Mouse (Mus musculus) liver, postnatal 0 days (tissue): Measurements from ENCODE around the gene Ptn. TPM values are rescaled to one million over a fixed set of nuclear protein-coding genes. Genes with fewer than 3 reads are reported as not detected.

Source experiments
- ATAC-seq: fragments of 200-750 bp; cut with Nextera tagmentation; 2 replicates; pipeline ENCODE4 v1.8.0; 2017; ENCODE audit warnings: mild to moderate bottlenecking, moderate library complexity
- DNase-seq: peaks from one replicate; pipeline ENCODE4 v3.0.0-alpha.2; 2016
- H3K27ac ChIP-seq: fragments of 300-500 bp; sonication (generic); 2 replicates; pipeline ENCODE4 v1.5.1; 2014; ENCODE audit warnings: antibody characterized with exemption, moderate library complexity, mild to moderate bottlenecking, low read depth
- H3K27me3 ChIP-seq: fragments of 300-500 bp; sonication (generic); 2 replicates; pipeline ENCODE4 v1.6.1; 2014; ENCODE audit warnings: low read length, control low read depth, mixed read lengths; ENCODE audit not compliant: insufficient read depth
- H3K36me3 ChIP-seq: fragments of 300-500 bp; sonication (generic); replicated peaks from 2 replicates; pipeline ENCODE4 v1.6.1; 2014; ENCODE audit warnings: mild to moderate bottlenecking, control low read depth, low read length, moderate library complexity, mixed read lengths; ENCODE audit not compliant: insufficient read depth
- H3K4me1 ChIP-seq: fragments of 300-500 bp; sonication (generic); 2 replicates; pipeline ENCODE4 v1.6.1; 2014; ENCODE audit warnings: antibody characterized with exemption, mild to moderate bottlenecking, control low read depth; ENCODE audit not compliant: insufficient read depth
- H3K4me2 ChIP-seq: fragments of 300-500 bp; sonication (generic); 2 replicates; pipeline ENCODE4 v1.6.1; 2014; ENCODE audit warnings: low read depth, mild to moderate bottlenecking, low read length, moderate library complexity, mixed read lengths
- H3K4me3 ChIP-seq: fragments of 300-500 bp; sonication (generic); 2 replicates; pipeline ENCODE4 v1.5.1; 2014; ENCODE audit warnings: low read depth, low read length
- H3K9ac ChIP-seq: fragments of 300-500 bp; sonication (generic); replicated peaks from 2 replicates; pipeline ENCODE4 v1.6.1; 2014; ENCODE audit warnings: mild to moderate bottlenecking, moderate library complexity
- H3K9me3 ChIP-seq: fragments of 300-500 bp; sonication (generic); 2 replicates; pipeline ENCODE4 v1.6.1; 2016; ENCODE audit warnings: mild to moderate bottlenecking, control low read depth, low read length, mixed read lengths
- CTCF ChIP-seq: sonication (generic); IDR thresholded peaks from 2 replicates; pipeline ENCODE4 v1.5.1; 2016; ENCODE audit warnings: antibody characterized with exemption, low read depth
- EP300 ChIP-seq: IDR thresholded peaks from 2 replicates; pipeline ENCODE4 v1.6.1; 2016; ENCODE audit warnings: antibody characterized with exemption, low read depth, mild to moderate bottlenecking
- WGBS: fragments of 180-500 bp; shearing (Covaris S2); extraction: QIAGEN DNeasy Blood & Tissue Kit; methylation state at CpG from one replicate; pipeline ENCODE4 v1.1.7; 2014; ENCODE audit not compliant: insufficient replicate concordance; 5-methylcytosine and 5-hydroxymethylcytosine counted together
- polyA plus RNA-seq: library from polyadenylated mRNA; unstranded; fragments of >200 nt; fragmentation: Nextera tagmentation; extraction: Ambion mirVana; gene quantifications from 2 replicates; pipeline ENCODE4 v1.2.1, GENCODE M21; 2015

The Ptn gene
- polyA plus RNA-seq, 1 experiment from 2014 or later, result 3.6 TPM

DNA sequence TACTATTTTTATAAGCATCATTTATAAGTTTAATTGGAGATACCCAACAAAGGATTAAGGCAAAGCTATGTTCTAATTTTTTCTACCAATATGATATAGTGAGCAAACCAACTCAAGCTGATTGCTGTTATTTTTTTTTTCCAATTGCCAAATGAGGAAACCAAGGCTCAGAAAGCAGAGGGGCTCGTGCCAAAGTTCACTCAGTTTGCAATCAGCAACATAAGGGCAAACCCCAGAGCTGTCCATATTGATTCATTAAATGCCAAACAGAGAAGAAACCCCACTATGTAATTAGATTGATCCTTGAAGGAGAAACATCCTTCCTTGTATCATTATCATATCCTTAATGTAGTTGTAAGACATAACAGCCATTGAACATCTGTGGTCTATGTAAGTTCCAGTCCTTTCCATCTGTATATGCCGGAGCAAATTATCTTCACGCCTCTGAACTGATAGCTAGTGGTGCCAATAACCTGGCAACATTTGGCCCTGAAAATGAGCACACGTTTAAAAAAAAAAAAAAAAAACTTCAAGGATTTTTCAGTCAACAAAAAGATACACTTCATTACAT lies 24.8 kb upstream of the Ptn start:
- Histone ChIP-seq H3K27me3 (no peaks in the 10 kb centered on the region), H3K27ac (no peak overlapping the region), H3K4me3 (no peak overlapping the region), H3K9me3 (no peaks in the 10 kb centered on the region), H3K36me3 (no peaks in the 10 kb centered on the region), H3K4me1 (no peaks in the 10 kb centered on the region), H3K9ac (no peak overlapping the region), H3K4me2 (no peak overlapping the region)
- no peak for ATAC-seq
- no peak for DNase-seq
- no peak for TF ChIP-seq EP300
- no peak for TF ChIP-seq CTCF
- 70% methylated on average over 4 of the region's 4 CpGs for WGBS

DNA sequence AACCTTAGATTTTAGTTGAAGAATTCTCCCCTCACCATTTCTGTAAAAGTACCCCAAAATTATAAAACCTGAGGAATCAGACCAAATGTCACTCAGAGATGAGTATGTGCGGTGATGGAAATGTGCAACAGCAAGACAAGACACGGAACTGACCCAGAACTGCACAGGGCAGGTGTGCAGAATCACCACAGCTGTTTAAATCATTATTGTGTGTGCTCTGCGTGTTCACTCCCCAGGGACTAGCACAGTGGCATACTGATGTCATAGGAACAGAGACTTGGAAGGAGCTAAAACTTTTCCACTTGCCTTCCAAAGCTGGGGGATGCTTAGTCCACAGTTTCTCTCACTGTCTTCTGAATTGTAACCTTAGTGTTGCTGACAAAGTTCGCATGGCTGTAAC lies 22.7 kb upstream of the Ptn start:
- 77% methylated on average over 4 of the region's 4 CpGs for WGBS
- TF ChIP-seq EP300, result no peak
- TF ChIP-seq CTCF, result no peak

DNA sequence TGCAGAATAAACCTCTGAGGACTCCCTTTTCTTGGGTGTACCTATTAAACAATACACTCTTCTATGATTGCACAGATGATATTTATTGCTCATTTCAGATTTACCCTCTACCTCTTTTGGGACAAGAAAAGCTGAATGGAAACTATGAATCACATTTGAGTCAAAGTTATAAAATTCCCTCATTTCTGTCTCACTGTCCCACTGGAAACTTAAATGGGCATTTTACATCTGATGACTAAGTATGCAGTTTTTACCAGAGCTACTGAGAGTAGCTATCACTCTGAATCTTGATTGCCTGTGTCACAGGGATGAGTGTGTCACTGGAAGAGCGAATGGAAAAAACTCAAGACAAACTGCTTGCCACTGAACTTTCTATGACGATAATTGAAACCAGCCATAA lies 22.2 kb upstream of the Ptn start:
- WGBS, result 69% methylated on average over 2 of the region's 2 CpGs
- no peaks in the 10 kb centered on the region for H3K36me3 ChIP-seq
- no peak for TF ChIP-seq CTCF
- no peak for TF ChIP-seq EP300
- DNase-seq (no peak), ATAC-seq (no peak)
- H3K27ac ChIP-seq, result no peak overlapping the region
- no peaks in the 10 kb centered on the region for H3K9me3 ChIP-seq
- no peak overlapping the region for H3K4me2 ChIP-seq
- H3K9ac ChIP-seq, result no peak overlapping the region
- no peaks in the 10 kb centered on the region for H3K27me3 ChIP-seq
- no peak overlapping the region for H3K4me3 ChIP-seq
- no peaks in the 10 kb centered on the region for H3K4me1 ChIP-seq

More for the DNA sequence above, 22.7 kb upstream of the Ptn start:
- no peaks in the 10 kb centered on the region for H3K27me3 ChIP-seq
- H3K9ac ChIP-seq, result no peak overlapping the region
- no peak for DNase-seq
- ATAC-seq, result no peak
- H3K27ac ChIP-seq, result no peak overlapping the region
- no peaks in the 10 kb centered on the region for H3K9me3 ChIP-seq
- H3K4me2 ChIP-seq, result no peak overlapping the region
- H3K4me3 ChIP-seq, result no peak overlapping the region
- H3K4me1 ChIP-seq, result no peaks in the 10 kb centered on the region
- H3K36me3 ChIP-seq, result no peaks in the 10 kb centered on the region

DNA sequence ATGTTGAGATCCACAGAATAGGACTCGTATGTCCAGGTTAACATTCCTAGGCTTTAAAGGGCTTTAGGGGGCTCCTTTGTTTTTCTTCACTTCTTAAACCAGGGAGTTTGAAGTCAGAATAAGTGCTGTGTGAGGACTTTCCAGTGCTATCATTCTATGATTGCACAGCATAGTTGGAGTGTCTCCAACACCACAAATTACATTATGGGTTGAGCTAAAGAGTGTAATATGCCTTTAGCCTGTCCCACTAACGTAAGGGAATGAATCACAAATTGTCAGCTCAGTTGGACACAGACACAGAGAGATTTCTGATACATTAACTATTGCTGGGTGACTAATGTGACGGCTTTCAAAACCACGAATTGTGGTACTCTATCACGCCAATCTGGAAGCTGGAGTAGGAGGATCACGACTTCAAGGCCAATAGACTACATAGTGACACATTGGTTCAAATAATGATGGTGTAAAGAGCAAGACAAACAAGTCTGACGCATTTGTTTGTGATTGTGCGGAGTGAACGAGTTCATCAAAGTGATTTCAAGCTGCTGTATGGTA lies 20.4 kb upstream of the Ptn start:
- 67% methylated on average over 9 of the region's 9 CpGs for WGBS
- ATAC-seq (no peak), DNase-seq (no peak)
- H3K4me2 ChIP-seq, result no peak overlapping the region
- no peak overlapping the region for H3K4me3 ChIP-seq
- no peak overlapping the region for H3K9ac ChIP-seq
- H3K36me3 ChIP-seq, result no peaks in the 10 kb centered on the region
- no peaks in the 10 kb centered on the region for H3K27me3 ChIP-seq
- H3K9me3 ChIP-seq, result no peaks in the 10 kb centered on the region
- no peak overlapping the region for H3K27ac ChIP-seq
- no peak for TF ChIP-seq CTCF
- no peak for TF ChIP-seq EP300
- no peaks in the 10 kb centered on the region for H3K4me1 ChIP-seq

DNA sequence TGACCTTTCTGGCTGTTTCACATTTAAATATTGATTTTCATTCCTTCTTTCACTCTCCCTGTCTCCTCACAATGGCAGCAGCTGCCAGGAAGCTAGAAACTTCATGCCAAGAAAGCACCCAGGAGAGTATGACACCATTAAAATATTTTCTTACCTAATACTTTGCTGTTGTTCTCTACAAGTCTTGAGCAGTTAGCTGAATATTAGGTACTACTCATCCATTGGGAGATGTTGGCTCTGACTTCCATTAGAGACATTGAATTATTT lies 9.7 kb upstream of the Ptn start:
- peaks cover 4% of the 10 kb centered on the region for H3K4me1 ChIP-seq
- H3K9me3 ChIP-seq, result no peaks in the 10 kb centered on the region
- no peaks in the 10 kb centered on the region for H3K27me3 ChIP-seq
- H3K4me2 ChIP-seq, result peak overlapping the region; percentile 31; the same call in 1 of the 2 replicates
- DNase-seq (no peak), ATAC-seq (peak; percentile 38; the same call in 1 of the 2 replicates)
- no peaks in the 10 kb centered on the region for H3K36me3 ChIP-seq
- TF ChIP-seq EP300 (no peak), CTCF (no peak)
- H3K27ac ChIP-seq, result no peak overlapping the region
- peak overlapping the region; percentile 7; the same call in 1 of the 2 replicates for H3K4me3 ChIP-seq
- no peak overlapping the region for H3K9ac ChIP-seq

DNA sequence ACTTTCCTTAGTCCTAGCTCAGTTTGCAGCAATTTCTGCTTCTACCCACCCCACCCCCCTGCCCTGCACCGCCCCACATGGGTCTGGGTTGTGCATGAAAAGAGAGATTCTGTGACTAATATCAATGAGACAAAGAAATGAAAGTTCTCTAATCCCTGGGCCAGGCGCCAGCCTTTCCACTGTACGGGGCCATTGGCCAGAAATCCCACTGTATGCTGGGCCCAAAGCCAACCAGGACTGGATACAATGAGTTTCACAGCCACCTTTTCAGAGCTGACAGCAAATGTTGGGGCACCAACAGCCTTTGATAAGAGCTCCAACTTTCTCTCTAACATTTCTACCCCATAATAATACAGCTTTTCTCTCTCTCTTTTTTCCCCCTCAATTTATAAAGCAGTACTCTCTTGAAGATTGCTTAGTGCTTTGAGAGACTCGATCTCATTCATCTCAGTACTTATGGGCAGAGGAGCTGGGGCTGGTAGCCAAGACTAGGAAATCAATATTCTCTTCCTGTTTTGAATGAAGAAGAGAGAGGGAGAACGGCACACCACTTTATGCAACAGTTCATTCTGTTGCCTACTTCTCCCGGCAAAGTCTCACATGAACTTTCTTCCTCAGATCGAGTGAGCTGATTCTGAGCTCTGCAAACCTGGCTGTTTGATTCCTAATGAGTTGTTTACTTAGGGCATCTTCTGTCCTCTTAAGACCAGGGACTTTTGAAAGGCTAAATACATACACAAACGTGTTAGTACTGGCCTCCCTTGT lies 9.2 kb upstream of the Ptn start:
- H3K4me3 ChIP-seq, result peak overlapping the region; percentile 7; the same call in 1 of the 2 replicates
- DNase-seq, result peak; percentile 27
- H3K36me3 ChIP-seq, result no peaks in the 10 kb centered on the region
- ATAC-seq, result peak; percentile 53; the same call in 1 of the 2 replicates
- H3K4me2 ChIP-seq, result peak overlapping the region; percentile 31
- no peak overlapping the region for H3K9ac ChIP-seq
- no peaks in the 10 kb centered on the region for H3K9me3 ChIP-seq
- TF ChIP-seq CTCF (no peak), EP300 (no peak)
- H3K27ac ChIP-seq, result no peak overlapping the region
- 43% methylated on average over 8 of the region's 8 CpGs for WGBS
- no peaks in the 10 kb centered on the region for H3K27me3 ChIP-seq
- H3K4me1 ChIP-seq, result peaks cover 4% of the 10 kb centered on the region
